Mouse (Mus musculus): Measurements from ENCODE around the gene Psma6.

DNA sequence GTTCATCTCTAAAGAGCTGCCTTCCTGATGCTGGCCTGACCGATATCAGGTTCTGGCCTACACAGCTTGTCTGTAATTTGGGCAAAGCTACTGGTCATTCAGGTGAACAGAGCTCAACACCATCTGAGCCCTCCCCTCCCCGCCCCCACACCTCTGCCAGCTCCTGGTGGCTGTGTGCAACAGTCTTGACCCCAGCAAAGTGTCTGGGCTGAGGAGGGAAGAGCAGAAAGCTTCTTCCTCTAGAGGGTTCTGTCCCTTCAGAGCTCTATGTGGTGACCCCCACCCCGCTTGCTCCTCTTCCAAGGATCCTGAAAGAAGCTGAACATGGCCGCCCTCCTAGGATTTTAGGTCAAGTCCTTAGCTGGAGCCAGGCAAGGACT is 62.3 kb downstream of the Psma6 start:
- TF ChIP-seq EP300 (optimal IDR thresholded peaks at IDR 0.05) = no peak
- TF ChIP-seq CTCF (IDR thresholded peaks at IDR 0.05; ENCODE audit: low read depth) = no peak

Data from stomach, postnatal 0 days (tissue).